Mouse (Mus musculus) liver, embryonic 11.5 days (tissue): ENCODE results near the gene Rad50. TPM values are rescaled to one million over a fixed set of nuclear protein-coding genes. Genes with fewer than 3 reads are reported as not detected.

ENCODE experiments used
- ATAC-seq: fragments of 200-750 bp; cut with Nextera tagmentation; replicated peaks from 2 replicates; pipeline ENCODE4 v1.8.0; 2017; ENCODE audit warnings: moderate number of reproducible peaks, mild to moderate bottlenecking, moderate TSS enrichment, moderate library complexity; ENCODE audit not compliant: low FRiP score
- DNase-seq: peaks from one replicate; pipeline ENCODE4 v3.0.0-alpha.2; 2017; ENCODE audit warnings: low spot score
- H3K27ac ChIP-seq: fragments of 300-500 bp; sonication (generic); 2 replicates; pipeline ENCODE4 v1.5.1; 2014; ENCODE audit warnings: mild to moderate bottlenecking, low read depth, low read length, control low read depth
- H3K27me3 ChIP-seq: fragments of 300-500 bp; sonication (generic); replicated peaks from 2 replicates; pipeline ENCODE4 v1.6.1; 2014; ENCODE audit warnings: low read length, mixed read lengths; ENCODE audit not compliant: control insufficient read depth, insufficient read depth
- H3K36me3 ChIP-seq: fragments of 300-500 bp; sonication (generic); 2 replicates; pipeline ENCODE4 v1.6.1; 2014; ENCODE audit warnings: mild to moderate bottlenecking, low read length, moderate library complexity, mixed read lengths; ENCODE audit not compliant: control insufficient read depth, insufficient read depth
- H3K4me1 ChIP-seq: fragments of 300-500 bp; sonication (generic); replicated peaks from 2 replicates; pipeline ENCODE4 v1.6.1; 2014; ENCODE audit warnings: low read length, mixed read lengths; ENCODE audit not compliant: control insufficient read depth, insufficient read depth
- H3K4me2 ChIP-seq: fragments of 300-500 bp; sonication (generic); 2 replicates; pipeline ENCODE4 v1.6.1; 2014; ENCODE audit warnings: mild to moderate bottlenecking, control low read depth, moderate library complexity
- H3K4me3 ChIP-seq: fragments of 300-500 bp; sonication (generic); 2 replicates; pipeline ENCODE4 v1.5.1; 2014; ENCODE audit warnings: low read depth, low read length, control low read depth
- H3K9ac ChIP-seq: fragments of 300-500 bp; sonication (generic); 2 replicates; pipeline ENCODE4 v1.6.1; 2014; ENCODE audit warnings: low read depth, low read length, control low read depth
- H3K9me3 ChIP-seq: fragments of 300-500 bp; sonication (generic); 2 replicates; pipeline ENCODE4 v1.6.1; 2016; ENCODE audit warnings: low read length, inconsistent platforms, mixed read lengths; ENCODE audit not compliant: control insufficient read depth
- WGBS: fragments of 180-500 bp; shearing (Covaris S2); extraction: QIAGEN DNeasy Blood & Tissue Kit; methylation state at CpG from one replicate; pipeline ENCODE4 v1.1.7; 2014; 5-methylcytosine and 5-hydroxymethylcytosine counted together
- polyA plus RNA-seq: library from polyadenylated mRNA; unstranded; fragments of >200 nt; fragmentation: Nextera tagmentation; extraction: Ambion mirVana; gene quantifications from 2 replicates; pipeline ENCODE4 v1.2.1, GENCODE M21; 2014

Gene Rad50
- polyA plus RNA-seq, 1 experiment from 2014 or later: 36.4 TPM

DNA sequence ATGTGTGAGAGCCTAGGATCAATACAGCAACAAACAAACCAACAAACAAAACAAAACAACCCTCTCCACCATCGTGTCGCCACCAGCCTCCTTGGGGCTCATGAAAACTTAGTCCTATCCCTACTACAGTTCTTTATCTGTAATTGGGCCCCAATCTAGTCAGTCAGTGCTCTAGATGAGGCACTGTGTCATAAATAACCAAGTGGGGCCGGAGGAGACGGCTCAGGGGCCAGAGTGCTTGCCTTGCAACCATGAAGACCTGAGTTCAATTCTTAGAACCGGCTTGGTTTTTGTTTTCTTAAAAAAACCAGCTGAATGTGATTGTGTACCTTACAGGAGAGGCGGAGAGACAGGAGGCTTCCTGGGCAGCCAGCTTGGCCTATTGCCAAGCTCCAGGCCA is 91.9 kb downstream of the Rad50 start:
- peaks cover 43% of the 10 kb centered on the region for H3K4me1 ChIP-seq
- 56% methylated on average over 6 of the region's 6 CpGs for WGBS
- H3K27me3 ChIP-seq: no peaks in the 10 kb centered on the region
- H3K4me2 ChIP-seq: peak overlapping the region; percentile 54
- DNase-seq (no peak), ATAC-seq (peak; percentile 66; the same call in 1 of the 2 replicates)
- 0 out of 2 replicates have a peak overlapping the region, but pooled peaks have one; percentile 7 for H3K4me3 ChIP-seq
- H3K9ac ChIP-seq: peak overlapping the region; percentile 48
- H3K27ac ChIP-seq: peak overlapping the region; percentile 64
- no peaks in the 10 kb centered on the region for H3K36me3 ChIP-seq
- H3K9me3 ChIP-seq: no peaks in the 10 kb centered on the region

DNA sequence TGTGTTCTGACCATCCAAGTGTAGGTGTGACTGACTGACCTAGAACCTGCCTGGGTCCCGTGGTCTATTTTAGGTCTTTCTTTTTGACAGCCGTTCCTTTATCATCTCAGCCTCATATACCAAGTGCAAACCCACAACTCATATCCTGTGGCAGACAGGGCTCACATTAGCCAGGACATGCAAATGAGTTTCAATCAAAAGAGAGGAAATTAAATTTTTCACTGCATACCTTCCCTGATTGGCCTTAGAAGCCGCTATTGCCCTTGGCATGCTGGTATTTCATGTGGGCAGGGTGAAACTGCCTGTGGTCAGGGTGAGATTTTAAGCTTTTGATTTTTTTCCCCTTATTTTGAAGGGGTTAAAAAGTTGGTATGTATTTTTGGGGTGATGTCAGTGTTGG is 97.4 kb downstream of the Rad50 start:
- 63% methylated on average over 3 of the region's 3 CpGs for WGBS
- Histone ChIP-seq H3K27ac (no peak overlapping the region), H3K9me3 (no peaks in the 10 kb centered on the region), H3K36me3 (no peaks in the 10 kb centered on the region), H3K4me3 (no peak overlapping the region), H3K27me3 (no peaks in the 10 kb centered on the region), H3K4me2 (no peak overlapping the region), H3K9ac (no peak overlapping the region), H3K4me1 (peaks cover 26% of the 10 kb centered on the region)
- DNase-seq: no peak
- ATAC-seq: no peak

DNA sequence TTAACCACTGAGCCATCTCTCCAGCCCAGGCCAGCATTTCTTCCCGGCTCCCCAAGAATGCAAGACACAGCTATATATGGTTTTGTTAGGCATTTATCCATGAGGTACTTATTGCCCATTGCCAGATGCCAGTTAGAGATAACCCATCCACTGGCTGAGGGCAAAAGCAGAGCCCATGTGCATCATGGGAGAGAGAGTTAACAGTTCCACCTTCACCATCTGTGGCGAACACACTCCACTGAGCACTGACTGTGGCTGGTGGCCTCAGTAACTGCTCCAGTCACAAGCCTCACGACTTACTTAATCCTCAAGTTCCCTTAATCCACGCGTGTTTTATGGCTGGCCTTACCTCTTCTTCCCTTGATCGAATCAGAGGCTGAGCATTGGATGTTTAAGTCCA is 97.9 kb downstream of the Rad50 start:
- H3K4me3 ChIP-seq: no peak overlapping the region
- no peaks in the 10 kb centered on the region for H3K9me3 ChIP-seq
- peaks cover 25% of the 10 kb centered on the region for H3K4me1 ChIP-seq
- peak; percentile 74 for ATAC-seq
- H3K27me3 ChIP-seq: no peaks in the 10 kb centered on the region
- WGBS: 59% methylated on average over 6 of the region's 6 CpGs
- no peak overlapping the region for H3K4me2 ChIP-seq
- H3K9ac ChIP-seq: no peak overlapping the region
- H3K27ac ChIP-seq: no peak overlapping the region
- no peaks in the 10 kb centered on the region for H3K36me3 ChIP-seq
- DNase-seq: no peak

DNA sequence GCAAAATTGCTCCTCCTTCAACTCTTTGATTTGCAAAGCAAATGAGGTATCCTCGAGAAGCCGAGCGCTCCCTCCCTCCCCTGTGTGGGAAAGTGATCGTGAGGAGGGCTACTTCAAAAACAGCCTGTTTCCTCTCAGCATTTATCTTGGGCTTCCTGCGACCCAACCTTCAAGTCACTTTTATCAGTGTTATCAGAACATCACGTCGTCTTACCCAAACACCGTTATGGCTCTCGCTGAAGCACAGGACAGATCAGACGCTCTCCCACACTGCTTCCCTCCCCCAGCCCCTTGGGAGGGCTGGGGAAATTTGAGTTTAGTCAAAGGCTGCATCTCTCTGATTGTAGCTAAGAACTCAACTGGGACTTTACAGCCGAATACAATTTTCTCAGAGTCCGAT is 101.5 kb downstream of the Rad50 start:
- Histone ChIP-seq H3K4me3 (no peak overlapping the region), H3K4me2 (peak overlapping the region; percentile 41)

DNA sequence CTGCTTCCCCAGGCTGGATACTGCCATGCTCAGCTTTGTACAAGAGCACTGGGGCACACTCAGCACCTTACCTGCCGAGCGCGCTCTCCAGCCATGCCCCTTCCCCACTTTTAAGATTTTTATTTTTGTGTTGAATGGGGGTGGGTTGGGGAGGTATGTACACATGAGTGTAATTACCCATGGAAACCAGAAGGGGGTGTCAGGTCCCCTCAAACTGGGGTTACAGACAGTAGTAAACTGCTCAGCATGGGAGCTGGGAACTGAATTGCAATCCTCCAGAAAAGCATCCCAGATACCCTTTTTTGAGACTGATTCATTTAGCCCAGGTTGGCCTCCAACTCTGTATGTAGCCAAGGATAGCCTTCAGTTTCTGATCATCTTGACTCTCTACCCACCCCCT is 102.1 kb downstream of the Rad50 start:
- ATAC-seq: no peak
- Histone ChIP-seq H3K9me3 (no peaks in the 10 kb centered on the region), H3K4me2 (no peak overlapping the region; the same call in 1 of the 2 replicates)

More for the DNA sequence above, 101.5 kb downstream of the Rad50 start:
- H3K36me3 ChIP-seq: no peaks in the 10 kb centered on the region
- peaks cover 24% of the 10 kb centered on the region for H3K4me1 ChIP-seq
- no peaks in the 10 kb centered on the region for H3K9me3 ChIP-seq
- DNase-seq (no peak), ATAC-seq (peak; percentile 50; the same call in 1 of the 2 replicates)
- 3% methylated on average over 12 of the region's 12 CpGs for WGBS
- H3K27me3 ChIP-seq: no peaks in the 10 kb centered on the region
- H3K27ac ChIP-seq: no peak overlapping the region
- no peak overlapping the region for H3K9ac ChIP-seq

More for the DNA sequence above, 102.1 kb downstream of the Rad50 start:
- Histone ChIP-seq H3K27me3 (no peaks in the 10 kb centered on the region), H3K9ac (no peak overlapping the region), H3K4me1 (peaks cover 24% of the 10 kb centered on the region), H3K27ac (no peak overlapping the region), H3K4me3 (no peak overlapping the region), H3K36me3 (no peaks in the 10 kb centered on the region)
- 93% methylated on average over 3 of the region's 3 CpGs for WGBS
- DNase-seq: no peak

Other genes starting within 250 kb of the Rad50 start
- gene Gm9837, start 236.8 kb downstream of the Rad50 start, polyA plus RNA-seq: not detected in 2 replicates
- not detected in 2 replicates for gene Gm9945, start 227.2 kb downstream of the Rad50 start, polyA plus RNA-seq
- 1.1 and 1.5 TPM in 2 replicates for gene Sowaha, start 227.0 kb downstream of the Rad50 start, polyA plus RNA-seq
- gene Sept8, start 188.1 kb downstream of the Rad50 start, polyA plus RNA-seq: 43.4 and 47.4 TPM in 2 replicates
- gene Kif3a, start 139.9 kb downstream of the Rad50 start, polyA plus RNA-seq: 22.3 and 27.4 TPM in 2 replicates
- gene Il4, start 88.7 kb downstream of the Rad50 start, polyA plus RNA-seq: 1.9 and 3.2 TPM in 2 replicates
- gene Il13, start 72.6 kb downstream of the Rad50 start, polyA plus RNA-seq: not detected in 2 replicates
- not detected in 2 replicates for gene Il5, start 13.5 kb upstream of the Rad50 start, polyA plus RNA-seq
- gene Irf1, start 62.7 kb upstream of the Rad50 start, polyA plus RNA-seq: 8.4 and 8.7 TPM in 2 replicates
- gene Gm17334, start 65.9 kb upstream of the Rad50 start, polyA plus RNA-seq: not detected in 2 replicates
- gene Gm12216, start 151.9 kb upstream of the Rad50 start, polyA plus RNA-seq: 0.51 TPM in 1 of 2 replicates, not detected in the other
- gene Slc22a5, start 184.3 kb upstream of the Rad50 start, polyA plus RNA-seq: 4.4 and 4.8 TPM in 2 replicates